In the genomic region with DNA sequence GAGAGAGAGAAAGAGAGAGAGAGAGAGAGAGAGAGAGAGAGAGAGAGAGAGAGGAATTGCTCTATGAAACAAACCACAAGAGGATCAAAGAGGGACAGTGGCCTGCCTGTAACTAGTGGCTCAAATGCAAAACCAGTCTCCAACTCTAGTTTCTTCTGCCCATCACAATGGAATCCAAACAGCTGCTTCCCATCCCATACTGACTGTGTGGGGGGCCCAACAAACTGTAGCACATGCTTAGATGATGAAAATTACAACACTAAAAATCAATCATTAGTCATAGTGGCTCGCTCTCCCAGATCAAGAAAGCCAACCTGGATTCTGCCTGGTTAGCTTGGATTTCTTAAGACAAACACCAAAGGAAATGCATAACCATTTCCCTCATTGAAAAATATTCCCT, we compare ENCODE assay signal across 15 mouse cellular contexts.
"Had no signal": no experiment of that assay in that cellular context is flagged by ENCODE, and none has a peak within 500 bp of the region (broad histone marks: within the 10 kb centered on the region; RNA-seq: fewer than 3 reads in every experiment).

No protein-coding gene starts in this region.

- H3K4me3 ChIP-seq: neural tube, embryonic 15.5 days; stomach, embryonic 15.5 days had no signal

- H3K9ac ChIP-seq: neural tube, embryonic 15.5 days; stomach, embryonic 15.5 days had no signal

- H3K4me2 ChIP-seq: neural tube, embryonic 15.5 days; stomach, embryonic 15.5 days had no signal

- H3K27ac ChIP-seq: neural tube, embryonic 15.5 days; stomach, embryonic 15.5 days; stomach, postnatal 0 days had no signal

- H3K9me3 ChIP-seq: neural tube, embryonic 15.5 days; stomach, embryonic 15.5 days had no signal

- H3K36me3 ChIP-seq: neural tube, embryonic 15.5 days; stomach, embryonic 15.5 days had no signal

- DNase-seq: retina, postnatal 1 day; right cerebral cortex, adult 18-20 months; right cerebral cortex, postnatal 14 days; right cerebral cortex, postnatal 25 days; right cerebral cortex, postnatal 4 days; spleen, adult 18-20 months; thymus, adult 18-20 months; thymus, adult 2 months; thymus, postnatal 14 days; thymus, postnatal 25 days; thymus, postnatal 36 days; thymus, postnatal 4 days had no signal

- H3K27me3 ChIP-seq: neural tube, embryonic 15.5 days; stomach, embryonic 15.5 days had no signal
